Mouse (Mus musculus) frontal cortex, postnatal 14 days (tissue): ENCODE data around the gene Gm11111.

Source experiments
- DNase-seq, 2 experiments: peaks; one replicate each; pipeline ENCODE4 v3.0.0; 2022; ENCODE audit warnings: low spot score in 2 of 2

Gm11111 gene

GRCm38 (mm10) chr5:98582051-98582450 lies 29.6 kb downstream of the Gm11111 start:
- no peak for DNase-seq

DNA sequence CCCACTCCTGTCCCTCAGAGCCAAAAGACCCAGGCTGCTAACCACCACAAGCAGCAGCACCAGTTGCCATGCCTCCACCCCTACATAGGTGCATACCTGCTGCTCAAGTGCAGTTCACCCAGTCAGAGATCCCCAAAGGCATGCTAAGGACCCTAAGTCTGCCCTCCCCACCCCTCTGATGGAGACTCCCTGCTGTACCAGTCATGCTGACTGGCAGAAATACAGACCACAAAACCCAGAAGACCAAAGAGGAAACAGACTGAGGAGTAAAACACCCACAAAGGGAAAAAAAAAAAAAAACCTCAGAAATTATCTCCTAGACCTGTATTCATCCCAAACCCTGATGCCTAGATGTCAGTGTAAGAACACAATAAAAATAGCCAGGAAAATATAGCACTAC lies 33.4 kb downstream of the Gm11111 start:
- no peak for DNase-seq
